26 mouse cellular contexts compared by ENCODE assay signal in the genomic region with DNA sequence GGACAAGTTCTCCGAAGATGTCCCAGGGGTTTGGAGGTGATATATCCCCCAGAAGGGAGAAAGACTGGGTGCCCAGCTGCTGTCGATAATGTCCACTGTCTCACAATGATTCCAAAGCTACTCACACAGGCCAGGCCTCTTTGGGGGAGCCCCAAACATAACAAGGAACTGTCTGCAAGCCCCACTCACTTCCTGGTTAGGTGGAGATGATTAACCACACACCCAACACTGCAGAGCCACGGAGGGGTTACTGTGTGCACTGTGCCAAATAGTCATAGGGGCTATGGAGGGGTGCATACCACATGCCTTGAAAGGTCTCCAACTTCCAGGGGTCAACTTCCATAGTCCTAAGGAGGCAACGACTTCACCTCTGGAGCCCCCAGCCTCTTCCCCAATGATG. TPM values are rescaled to one million over a fixed set of nuclear protein-coding genes. Genes with fewer than 3 reads are reported as not detected.
DNase-seq lines count a peak whose midpoint lies in the region; ATAC-seq and TF ChIP-seq lines count a peak whose summit lies in the region.
"Had no signal": no experiment of that assay in that cellular context is flagged by ENCODE, and none has a peak within 500 bp of the region (broad histone marks: within the 10 kb centered on the region; RNA-seq: fewer than 3 reads in every experiment).

No protein-coding gene starts in this region.

- H3K36me3 ChIP-seq in kidney, embryonic 15.5 days, result no peaks in the 10 kb centered on the region
- no peaks in the 10 kb centered on the region for H3K36me3 ChIP-seq in CH12.LX (replicated peaks in 1 of 2; ENCODE audit: control insufficient read depth in 1 of 2, insufficient read depth in 1 of 2, low read length in 1 of 2)
- no peaks in the 10 kb centered on the region for H3K36me3 ChIP-seq in intestine, embryonic 14.5 days (ENCODE audit: control insufficient read depth, insufficient read depth, low read length)
- no peaks in the 10 kb centered on the region for H3K36me3 ChIP-seq in intestine, postnatal 0 days (ENCODE audit: control insufficient read depth, insufficient read depth)
- no peaks in the 10 kb centered on the region for H3K36me3 ChIP-seq in hindbrain, embryonic 12.5 days
- H3K36me3 ChIP-seq: forebrain, embryonic 10.5 days; G1E; heart, embryonic 12.5 days; heart, embryonic 15.5 days; hindbrain, embryonic 15.5 days had no signal

- H3K4me1 ChIP-seq in kidney, embryonic 15.5 days, result peaks cover 4% of the 10 kb centered on the region
- H3K4me1 ChIP-seq in CH12.LX (ENCODE audit: control insufficient read depth in 1 of 2, insufficient read depth in 2 of 2), result peaks cover 6 to 19% of the 10 kb centered on the region in 2 experiments; a peak in 2 of 4 replicates
- H3K4me1 ChIP-seq in intestine, embryonic 14.5 days (replicated peaks; ENCODE audit: control insufficient read depth, insufficient read depth, low read length), result no peaks in the 10 kb centered on the region
- no peaks in the 10 kb centered on the region for H3K4me1 ChIP-seq in intestine, postnatal 0 days (replicated peaks; ENCODE audit: control insufficient read depth, insufficient read depth, low read length)
- H3K4me1 ChIP-seq in hindbrain, embryonic 12.5 days, result peaks cover 4% of the 10 kb centered on the region
- H3K4me1 ChIP-seq: forebrain, embryonic 13.5 days; heart, embryonic 12.5 days; heart, embryonic 15.5 days had no signal

- dilution Hi-C loops in CH12.LX (cut with MboI; ENCODE audit: extremely low pct_ligation_motif_present, extremely low pct_unique_long_range_greater_than_20kb, low sequenced_read_pairs), result no loop called here

- TF ChIP-seq RAD21 in CH12.LX (IDR thresholded peaks at IDR 0.05; ENCODE audit: low read depth, low read length), result no peak

- H3K4me2 ChIP-seq in kidney, embryonic 15.5 days, result no peak overlapping the region
- no peak overlapping the region for H3K4me2 ChIP-seq in CH12.LX (ENCODE audit: insufficient read depth, low read depth, poor library complexity, severe bottlenecking)
- no peak overlapping the region for H3K4me2 ChIP-seq in intestine, embryonic 14.5 days (ENCODE audit: low read length)
- H3K4me2 ChIP-seq in intestine, postnatal 0 days (replicated peaks; ENCODE audit: low read depth), result no peak overlapping the region
- H3K4me2 ChIP-seq in hindbrain, embryonic 12.5 days (replicated peaks), result no peak overlapping the region
- H3K4me2 ChIP-seq: forebrain, embryonic 13.5 days; heart, embryonic 12.5 days; heart, embryonic 15.5 days; hindbrain, embryonic 15.5 days had no signal

- no peak overlapping the region for H3K27ac ChIP-seq in kidney, embryonic 15.5 days
- H3K27ac ChIP-seq in CH12.LX (ENCODE audit: insufficient read depth, low read depth), result no peak overlapping the region
- no peak overlapping the region for H3K27ac ChIP-seq in intestine, embryonic 14.5 days (ENCODE audit: low read depth)
- no peak overlapping the region for H3K27ac ChIP-seq in intestine, postnatal 0 days (ENCODE audit: low read depth, low read length)
- H3K27ac ChIP-seq in hindbrain, embryonic 12.5 days, result no peak overlapping the region
- H3K27ac ChIP-seq: forebrain, embryonic 10.5 days; forebrain, embryonic 13.5 days; gastrocnemius, adult 2 months; heart, embryonic 15.5 days; hindbrain, embryonic 15.5 days had no signal

- no peaks in the 10 kb centered on the region for H3K27me3 ChIP-seq in kidney, embryonic 15.5 days
- H3K27me3 ChIP-seq in CH12.LX (replicated peaks), result no peaks in the 10 kb centered on the region
- H3K27me3 ChIP-seq in intestine, embryonic 14.5 days (replicated peaks; ENCODE audit: control insufficient read depth, insufficient read depth, low read length), result no peaks in the 10 kb centered on the region
- no peaks in the 10 kb centered on the region for H3K27me3 ChIP-seq in intestine, postnatal 0 days (replicated peaks; ENCODE audit: control insufficient read depth, insufficient read depth, low read length)
- no peaks in the 10 kb centered on the region for H3K27me3 ChIP-seq in hindbrain, embryonic 12.5 days
- H3K27me3 ChIP-seq: forebrain, embryonic 13.5 days; heart, embryonic 15.5 days; hindbrain, embryonic 15.5 days; Patski had no signal

- intact Hi-C loops in heart, postnatal 10 days (cut with DNase I), result no loop called here

- no peak for DNase-seq in kidney, postnatal 14 days
- DNase-seq in CH12.LX (ENCODE audit: extremely low read depth), result peak; percentile 44
- DNase-seq in intestine, embryonic 14.5 days (ENCODE audit: low spot score), result no peak
- DNase-seq in heart, postnatal 10 days, result no peak
- DNase-seq: adrenal gland, postnatal 14 days; cerebellum, adult 11 months; cerebellum, adult 2 months; cerebellum, postnatal 10 days; cerebellum, postnatal 36 days; forebrain, postnatal 0 days; gastrocnemius, adult 2 months; gastrocnemius, postnatal 14 days; heart, adult 18-20 months; heart, postnatal 14 days; heart, postnatal 4 days had no signal

- no peak for TF ChIP-seq CTCF in CH12.LX (conservative IDR thresholded peaks at IDR 0.05 in 1 of 2, IDR thresholded peaks at IDR 0.05 in 1 of 2; ENCODE audit: low read depth in 2 of 2, low read length in 2 of 2)
- no peak for TF ChIP-seq CTCF in intestine, postnatal 0 days (IDR thresholded peaks at IDR 0.05; ENCODE audit: low read depth)

- TF ChIP-seq POLR2A in CH12.LX (IDR thresholded peaks at IDR 0.05; ENCODE audit: low read depth, low read length), result no peak

- in situ Hi-C loops in CH12.LX (cut with MboI; ENCODE audit: low pct_ligation_motif_present, low pct_unique_long_range_greater_than_20kb, low sequenced_read_pairs), result no loop called here

- no peaks in the 10 kb centered on the region for H3K79me2 ChIP-seq in CH12.LX (replicated peaks; ENCODE audit: control insufficient read depth, extremely low read depth, insufficient read depth, poor library complexity, severe bottlenecking)

- TF ChIP-seq EP300 in CH12.LX (IDR thresholded peaks at IDR 0.05; ENCODE audit: low read length), result no peak

- no peak overlapping the region for H3K9ac ChIP-seq in kidney, embryonic 15.5 days
- H3K9ac ChIP-seq in CH12.LX (ENCODE audit: insufficient read depth, low read depth), result no peak overlapping the region
- no peak overlapping the region for H3K9ac ChIP-seq in intestine, embryonic 14.5 days (ENCODE audit: low read length)
- no peak overlapping the region for H3K9ac ChIP-seq in intestine, postnatal 0 days (ENCODE audit: low read depth, low read length)
- no peak overlapping the region for H3K9ac ChIP-seq in hindbrain, embryonic 12.5 days
- H3K9ac ChIP-seq: forebrain, embryonic 13.5 days; forebrain, postnatal 0 days; heart, embryonic 12.5 days; heart, embryonic 15.5 days; hindbrain, embryonic 15.5 days had no signal

- no peak overlapping the region for H3K4me3 ChIP-seq in kidney, embryonic 15.5 days (replicated peaks)
- no peak overlapping the region for H3K4me3 ChIP-seq in CH12.LX (replicated peaks in 1 of 3; ENCODE audit: low read depth in 2 of 3, low read length in 2 of 3, poor library complexity in 1 of 3)
- H3K4me3 ChIP-seq in intestine, embryonic 14.5 days (ENCODE audit: low read depth, low read length), result no peak overlapping the region
- no peak overlapping the region for H3K4me3 ChIP-seq in intestine, postnatal 0 days (ENCODE audit: low read depth, low read length)
- H3K4me3 ChIP-seq in hindbrain, embryonic 12.5 days, result no peak overlapping the region
- H3K4me3 ChIP-seq: forebrain, embryonic 10.5 days; forebrain, embryonic 13.5 days; gastrocnemius, adult 2 months; heart, embryonic 12.5 days; heart, embryonic 15.5 days; hindbrain, embryonic 15.5 days had no signal

- no peaks in the 10 kb centered on the region for H3K9me3 ChIP-seq in kidney, embryonic 15.5 days (replicated peaks)
- no peaks in the 10 kb centered on the region for H3K9me3 ChIP-seq in CH12.LX (replicated peaks; ENCODE audit: low read length)
- no peaks in the 10 kb centered on the region for H3K9me3 ChIP-seq in intestine, embryonic 14.5 days (ENCODE audit: control insufficient read depth, low read length)
- H3K9me3 ChIP-seq in intestine, postnatal 0 days (ENCODE audit: control insufficient read depth), result no peaks in the 10 kb centered on the region
- H3K9me3 ChIP-seq in hindbrain, embryonic 12.5 days (replicated peaks), result no peaks in the 10 kb centered on the region
- H3K9me3 ChIP-seq: forebrain, embryonic 10.5 days; forebrain, embryonic 13.5 days; G1E; heart, embryonic 12.5 days; heart, embryonic 15.5 days; hindbrain, embryonic 15.5 days had no signal

- 64% methylated on average over 4 of the region's 4 CpGs for WGBS in kidney, embryonic 15.5 days
- 70% methylated on average over 4 of the region's 4 CpGs for WGBS in intestine, embryonic 14.5 days
- 58% methylated on average over 4 of the region's 4 CpGs for WGBS in intestine, postnatal 0 days
- 82% methylated on average over 4 of the region's 4 CpGs for WGBS in hindbrain, embryonic 12.5 days

- ATAC-seq in kidney, embryonic 15.5 days (replicated peaks; ENCODE audit: low FRiP score), result peak; percentile 60; the same call in 1 of the 2 replicates
- peak; percentile 58; the same call in 1 of the 2 replicates for ATAC-seq in intestine, embryonic 14.5 days (replicated peaks; ENCODE audit: low FRiP score, low TSS enrichment, low read depth)
- peak; percentile 66 for ATAC-seq in intestine, postnatal 0 days
- ATAC-seq in megakaryocyte, adult 5-6 weeks (ENCODE audit: poor library complexity, severe bottlenecking), result no peak
- ATAC-seq in hindbrain, embryonic 12.5 days (ENCODE audit: low FRiP score), result no peak
- ATAC-seq: forebrain, embryonic 13.5 days; forebrain, postnatal 0 days; Patski had no signal

TF ChIP-seq in CH12.LX, 34 proteins besides CTCF, POLR2A, EP300 and RAD21:
- no peak for TF ChIP-seq NELFE (IDR thresholded peaks at IDR 0.05; ENCODE audit: low read depth, low read length)
- TF ChIP-seq ELF1 (IDR thresholded peaks at IDR 0.05; ENCODE audit: low read depth, low read length), result peak; percentile 53

RNA-seq across cellular contexts. Expression of a gene that starts 49.4 kb away (rescaled TPM):
- 51.4 and 55.5 TPM in 2 replicates for polyA plus RNA-seq in kidney, embryonic 15.5 days (2015; fragmentation: Nextera tagmentation; extraction: Ambion mirVana)
- total RNA-seq in CH12.LX (2012; rRNA removed) (2.4 and 4.9 TPM in 2 replicates), CH12.LX (2014; rRNA removed) (2.8 and 4.9 TPM in 2 replicates)
- polyA plus RNA-seq in CH12.LX (2012; ENCODE audit: insufficient read length, low read depth), result 5.4 and 5.5 TPM in 2 replicates
- polyA plus RNA-seq in intestine, embryonic 14.5 days (2014; fragmentation: Nextera tagmentation; extraction: Ambion mirVana), result 42.9 and 48.6 TPM in 2 replicates
- 32.3 and 35.4 TPM in 2 replicates for polyA plus RNA-seq in intestine, postnatal 0 days (2015; fragmentation: Nextera tagmentation; extraction: Ambion mirVana)
- 182 and 187 TPM in 2 replicates for total RNA-seq in megakaryocyte, adult 5-6 weeks (2015)
- 63.8 and 76.0 TPM in 2 replicates for total RNA-seq in megakaryocyte, adult 5-6 weeks (2017)
- total RNA-seq in heart, postnatal 10 days (2021), result 10 to 100 TPM; 22.7 to 31.7 TPM
- polyA plus RNA-seq in hindbrain, embryonic 12.5 days (2016; fragmentation: Nextera tagmentation; extraction: Ambion mirVana), result 42.8 and 48.9 TPM in 2 replicates
- total RNA-seq: G1E had no signal
- polyA plus RNA-seq: G1E had no signal

Comparison
In these comparisons a context has a peak if more than half of its experiments do, and no peak if none do; other contexts are left out.
1. ATAC-seq: peak in kidney, embryonic 15.5 days (single experiment), intestine, embryonic 14.5 days (single experiment) and intestine, postnatal 0 days (single experiment); none in megakaryocyte, adult 5-6 weeks (single experiment) and hindbrain, embryonic 12.5 days (single experiment).